Mouse (Mus musculus) thymus, adult 2 months (tissue): ENCODE data around the gene Vwf. TPM values are rescaled to one million over a fixed set of nuclear protein-coding genes. Genes with fewer than 3 reads are reported as not detected.

ENCODE experiments used
- DNase-seq: peaks from one replicate; pipeline ENCODE4 v3.0.0; 2021
- H3K27ac ChIP-seq: fragments of 200-500 bp; 2 replicates; pipeline ENCODE4 v1.5.1; 2012; ENCODE audit warnings: low read length, control low read depth; ENCODE audit not compliant: control insufficient read depth, insufficient read depth
- H3K27me3 ChIP-seq: fragments of 200-500 bp; 2 replicates; pipeline ENCODE4 v1.6.1; 2012; ENCODE audit warnings: mild to moderate bottlenecking, low read length, moderate library complexity, mixed read lengths; ENCODE audit not compliant: control insufficient read depth, insufficient read depth
- H3K36me3 ChIP-seq: fragments of 200-500 bp; 2 replicates; pipeline ENCODE4 v1.6.1; 2012; ENCODE audit warnings: mild to moderate bottlenecking, low read length, moderate library complexity; ENCODE audit not compliant: control insufficient read depth, insufficient read depth
- H3K4me1 ChIP-seq: fragments of 200-500 bp; replicated peaks from 2 replicates; pipeline ENCODE4 v1.6.1; 2012; ENCODE audit warnings: low read length; ENCODE audit not compliant: control insufficient read depth, insufficient read depth
- H3K4me3 ChIP-seq: fragments of 200-500 bp; 2 replicates; pipeline ENCODE4 v1.5.1; 2012; ENCODE audit warnings: mild to moderate bottlenecking, low read length, control low read depth, moderate library complexity; ENCODE audit not compliant: control insufficient read depth, insufficient read depth
- CTCF ChIP-seq: fragments of 200-500 bp; IDR thresholded peaks from 2 replicates; pipeline ENCODE4 v1.5.1; 2012; ENCODE audit warnings: mild to moderate bottlenecking, control low read depth, low read length, moderate library complexity, borderline replicate concordance; ENCODE audit not compliant: control insufficient read depth, poor library complexity, insufficient read depth; ENCODE audit errors: extremely low read depth
- POLR2A ChIP-seq: fragments of 200-500 bp; IDR thresholded peaks from 2 replicates; pipeline ENCODE4 v1.6.1; 2012; ENCODE audit warnings: mild to moderate bottlenecking, low read length, control low read depth, moderate library complexity; ENCODE audit not compliant: control insufficient read depth, poor library complexity, insufficient read depth; ENCODE audit errors: extremely low read depth
- WGBS: fragments of 180-500 bp; shearing (Covaris S2); methylation state at CpG from one replicate; pipeline ENCODE4 v1.1.7; 2018; 5-methylcytosine and 5-hydroxymethylcytosine counted together
- polyA plus RNA-seq: library from polyadenylated mRNA; depleted of rRNA; stranded (reverse); fragments of >200 nt; gene quantifications from 2 replicates; pipeline ENCODE4 v1.2.3, GENCODE M21; 2012

Gene Vwf
- polyA plus RNA-seq, 1 experiment: 32.3 TPM

DNA sequence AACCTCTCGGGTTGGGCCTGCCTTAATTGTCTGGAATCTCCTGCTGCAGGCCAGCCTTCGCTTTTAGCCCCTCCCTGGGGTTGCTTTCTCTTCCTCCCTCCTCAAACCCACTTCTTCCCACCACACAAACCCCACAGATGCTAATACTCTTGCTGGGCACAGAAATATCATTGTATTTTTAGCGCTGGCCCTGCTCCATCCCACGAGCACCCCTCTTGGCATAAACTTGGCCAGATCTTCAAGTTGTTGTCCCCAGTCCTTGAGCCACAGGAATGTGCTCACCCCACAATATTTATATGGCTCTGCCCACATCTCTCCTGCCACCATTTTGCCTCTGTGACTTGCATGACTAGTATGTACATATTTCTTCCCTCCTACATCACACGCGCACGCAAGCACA, 35.4 kb upstream of the Vwf start:
- Histone ChIP-seq H3K4me3 (no peak overlapping the region), H3K27me3 (no peaks in the 10 kb centered on the region), H3K27ac (no peak overlapping the region), H3K36me3 (no peaks in the 10 kb centered on the region), H3K4me1 (0 out of 2 replicates have a peak, but pooled peaks cover 3% of the 10 kb centered on the region)
- TF ChIP-seq POLR2A (no peak), CTCF (no peak)
- no peak for DNase-seq
- WGBS: 57% methylated on average over 7 of the region's 7 CpGs

DNA sequence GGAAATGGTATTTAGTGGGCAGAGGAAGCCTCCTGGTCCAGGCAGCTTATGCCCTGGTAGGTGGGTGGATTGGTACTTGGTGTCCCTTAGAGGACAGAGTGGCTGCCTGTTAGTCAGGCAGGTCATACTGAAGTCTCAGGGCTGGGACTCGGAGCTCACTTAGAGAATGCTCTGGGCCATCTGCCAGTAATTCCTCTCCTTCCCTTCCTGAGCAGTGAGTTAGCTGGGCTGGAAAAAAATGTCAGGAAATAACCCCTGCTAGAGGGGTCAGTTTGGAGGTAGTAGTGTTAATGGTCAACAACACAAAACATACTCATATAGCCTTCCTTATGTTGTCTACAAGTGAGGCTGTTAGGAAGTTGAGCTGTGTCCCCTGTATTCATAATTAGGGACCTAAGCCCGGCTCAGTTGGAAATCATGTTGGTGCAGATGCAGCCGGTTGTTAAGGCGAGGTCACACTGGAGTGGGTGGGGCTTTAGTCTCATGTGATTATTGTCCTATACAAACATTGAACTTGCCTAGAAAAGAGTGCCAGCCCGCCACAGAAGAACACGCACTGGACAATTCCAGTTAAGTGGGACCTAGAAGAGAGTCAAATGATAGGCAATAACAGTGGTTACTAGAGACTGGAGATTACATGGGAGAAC, 33.5 kb upstream of the Vwf start:
- Histone ChIP-seq H3K4me3 (no peak overlapping the region), H3K27me3 (no peaks in the 10 kb centered on the region), H3K4me1 (0 out of 2 replicates have a peak, but pooled peaks cover 3% of the 10 kb centered on the region), H3K27ac (no peak overlapping the region), H3K36me3 (no peaks in the 10 kb centered on the region)
- no peak for TF ChIP-seq POLR2A
- no peak for TF ChIP-seq CTCF
- WGBS: 85% methylated on average over 6 of the region's 6 CpGs
- DNase-seq: no peak

DNA sequence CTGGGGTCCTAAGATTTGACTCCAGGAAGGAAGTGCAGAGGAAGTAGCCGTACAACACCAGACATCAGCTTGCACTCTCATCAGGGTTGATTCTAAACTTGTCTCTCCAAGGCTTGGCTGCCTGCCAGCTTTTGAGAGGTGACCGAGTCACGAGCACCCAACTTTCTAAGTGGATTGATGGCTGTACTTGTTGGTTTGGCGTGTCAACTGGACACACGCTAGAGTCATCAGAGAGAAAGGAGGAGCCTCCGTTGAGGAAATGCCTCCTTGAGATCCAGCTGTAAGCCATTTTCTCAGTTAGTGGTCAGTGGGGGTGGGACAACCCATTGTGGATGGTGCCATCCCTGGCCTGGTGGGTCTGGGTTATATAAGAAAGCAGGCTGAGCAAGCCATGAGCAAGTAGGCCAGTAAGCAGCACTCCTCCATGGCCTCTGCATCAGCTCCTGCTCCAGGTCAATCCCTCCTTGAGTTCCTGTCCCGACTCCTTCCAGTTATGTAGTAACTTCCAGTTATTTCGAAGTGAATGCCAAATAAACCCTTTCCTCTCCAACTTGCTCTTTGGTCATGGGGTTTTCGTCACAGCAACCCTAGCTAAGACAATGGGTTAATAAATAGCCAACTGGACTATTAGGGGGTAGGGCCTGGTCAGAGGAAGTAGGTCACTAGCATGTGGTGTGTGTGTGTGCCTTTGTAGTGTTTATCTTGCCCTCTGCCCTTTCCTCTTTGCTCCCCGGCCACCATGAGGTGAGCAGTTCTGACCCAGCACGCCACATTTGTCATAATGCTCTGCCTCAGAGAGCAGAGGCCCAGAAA, 30.9 kb upstream of the Vwf start:
- 82% methylated on average over 11 of the region's 11 CpGs for WGBS
- H3K27me3 ChIP-seq: no peaks in the 10 kb centered on the region
- TF ChIP-seq POLR2A: no peak
- no peak for TF ChIP-seq CTCF
- H3K27ac ChIP-seq: no peak overlapping the region
- H3K4me3 ChIP-seq: no peak overlapping the region
- H3K36me3 ChIP-seq: no peaks in the 10 kb centered on the region
- DNase-seq: no peak
- H3K4me1 ChIP-seq: 0 out of 2 replicates have a peak, but pooled peaks cover 3% of the 10 kb centered on the region

DNA sequence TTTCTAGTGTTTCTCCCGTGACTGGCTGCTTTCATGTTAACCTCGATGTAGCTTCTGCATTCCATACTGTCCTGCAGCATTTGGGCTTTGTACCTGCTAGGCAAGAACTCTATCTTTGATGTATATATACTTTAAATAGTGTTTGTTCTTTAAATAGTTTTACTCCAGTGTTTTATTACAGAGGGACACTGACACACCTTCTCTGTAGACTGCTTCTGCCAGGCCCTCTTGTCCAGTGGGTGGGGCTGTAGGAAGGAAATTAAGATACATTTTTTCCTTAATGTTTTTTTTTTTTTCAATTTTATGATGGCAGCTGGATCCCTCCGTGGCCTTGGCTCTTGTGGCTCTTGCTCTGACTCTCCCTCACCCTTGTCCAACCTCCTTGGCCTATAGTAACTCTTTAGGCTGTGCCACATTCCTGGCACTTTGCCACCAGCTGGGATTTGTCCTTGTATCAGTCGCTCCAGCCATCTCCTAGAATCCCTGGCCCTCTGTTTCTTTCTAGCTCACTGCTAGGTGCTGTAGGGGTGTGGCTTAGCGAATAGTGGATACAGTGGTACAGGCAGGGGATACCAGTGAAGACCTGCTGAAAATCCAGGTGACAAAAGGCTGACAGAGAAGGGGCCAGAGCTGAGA, 24.9 kb upstream of the Vwf start:
- Histone ChIP-seq H3K4me1 (no peaks in the 10 kb centered on the region), H3K27ac (no peak overlapping the region), H3K36me3 (no peaks in the 10 kb centered on the region), H3K4me3 (no peak overlapping the region), H3K27me3 (no peaks in the 10 kb centered on the region)
- no peak for TF ChIP-seq POLR2A
- no peak for TF ChIP-seq CTCF
- 77% methylated on average over 5 of the region's 5 CpGs for WGBS
- DNase-seq: no peak

DNA sequence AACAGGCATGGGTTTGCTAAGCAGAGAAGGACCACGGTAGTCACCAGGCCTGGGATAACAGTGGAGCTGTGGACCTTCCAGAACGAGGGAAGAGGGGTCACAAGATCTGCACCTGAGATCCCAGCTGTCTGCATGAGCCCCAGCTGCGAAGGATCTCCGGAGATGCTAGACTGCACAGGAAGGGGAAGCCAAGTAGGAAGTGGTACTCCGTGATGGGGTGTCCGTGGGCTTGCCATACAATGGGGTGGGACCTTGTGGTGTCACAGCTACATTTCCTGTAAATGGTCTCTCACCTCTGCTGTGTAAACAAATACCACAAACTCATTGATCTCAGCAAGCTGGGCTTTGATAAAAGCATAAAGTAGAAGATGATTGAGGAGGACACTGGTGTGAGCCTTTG, 22.5 kb upstream of the Vwf start:
- DNase-seq: no peak
- Histone ChIP-seq H3K27me3 (no peaks in the 10 kb centered on the region), H3K4me3 (no peak overlapping the region), H3K36me3 (no peaks in the 10 kb centered on the region), H3K4me1 (no peaks in the 10 kb centered on the region), H3K27ac (no peak overlapping the region)
- 18% methylated on average over 6 of the region's 6 CpGs for WGBS
- TF ChIP-seq CTCF (no peak), POLR2A (no peak)

DNA sequence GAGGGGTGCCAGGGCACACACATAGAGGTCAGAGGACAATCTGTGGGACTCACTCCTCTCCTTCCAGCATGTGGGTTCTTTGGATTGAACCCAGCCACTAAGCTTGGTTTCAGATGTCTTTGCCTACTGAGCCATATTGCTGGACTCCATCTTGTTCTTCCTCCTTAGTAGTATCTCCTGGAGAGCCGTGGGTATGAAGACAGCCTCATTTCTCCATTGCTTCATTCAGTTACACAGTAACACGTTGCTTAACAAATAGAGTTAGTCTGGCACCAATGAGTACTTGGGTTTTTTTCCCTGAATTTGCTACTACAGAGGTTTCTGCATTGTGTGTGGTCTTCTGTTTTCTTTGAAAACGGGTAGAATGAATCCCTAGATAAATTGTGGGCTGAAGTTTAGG, 20.5 kb upstream of the Vwf start:
- Histone ChIP-seq H3K4me1 (no peaks in the 10 kb centered on the region), H3K4me3 (no peak overlapping the region), H3K36me3 (no peaks in the 10 kb centered on the region), H3K27ac (no peak overlapping the region), H3K27me3 (no peaks in the 10 kb centered on the region)
- WGBS: 66% methylated on average over 3 of the region's 3 CpGs
- TF ChIP-seq POLR2A: no peak
- TF ChIP-seq CTCF: no peak
- DNase-seq: no peak
